Mouse (Mus musculus): ENCODE measurements around the gene Nos1ap.

Nos1ap gene

DNA sequence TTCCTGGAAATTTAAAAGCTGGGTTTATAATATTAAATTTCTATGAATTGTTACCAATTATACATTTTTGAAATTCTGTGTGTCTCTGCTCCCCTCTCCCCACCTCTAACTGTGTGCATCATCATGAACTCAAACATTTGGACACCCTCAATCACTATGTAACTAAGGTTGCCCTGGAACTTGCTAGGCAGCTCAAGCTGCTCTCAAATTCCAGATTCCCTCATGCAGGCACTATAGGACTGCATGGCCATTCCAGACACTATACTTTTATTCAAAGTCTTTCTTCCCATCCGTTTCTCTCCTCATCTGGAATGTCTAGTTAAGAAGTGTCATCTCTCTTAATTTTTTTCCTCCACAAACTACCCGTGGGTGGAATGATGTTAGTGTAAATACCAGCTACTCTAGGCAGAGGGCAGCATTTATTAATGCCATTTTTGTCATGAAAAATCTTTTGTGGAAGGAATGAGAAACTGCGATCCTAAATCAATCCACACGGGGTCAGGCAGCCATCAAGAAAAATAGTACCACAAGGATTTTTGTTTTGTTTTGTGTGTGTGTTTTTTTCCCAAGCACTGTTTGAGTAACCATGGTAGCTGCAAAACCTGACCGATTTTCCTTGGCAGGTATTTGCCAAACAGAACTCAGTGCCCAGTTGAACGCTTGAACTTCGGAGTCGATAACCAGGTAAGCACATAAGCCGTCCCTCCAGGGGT is 297.3 kb downstream of the Nos1ap start:
- DNase-seq (ENCODE audit: low spot score) = no peak

DNA sequence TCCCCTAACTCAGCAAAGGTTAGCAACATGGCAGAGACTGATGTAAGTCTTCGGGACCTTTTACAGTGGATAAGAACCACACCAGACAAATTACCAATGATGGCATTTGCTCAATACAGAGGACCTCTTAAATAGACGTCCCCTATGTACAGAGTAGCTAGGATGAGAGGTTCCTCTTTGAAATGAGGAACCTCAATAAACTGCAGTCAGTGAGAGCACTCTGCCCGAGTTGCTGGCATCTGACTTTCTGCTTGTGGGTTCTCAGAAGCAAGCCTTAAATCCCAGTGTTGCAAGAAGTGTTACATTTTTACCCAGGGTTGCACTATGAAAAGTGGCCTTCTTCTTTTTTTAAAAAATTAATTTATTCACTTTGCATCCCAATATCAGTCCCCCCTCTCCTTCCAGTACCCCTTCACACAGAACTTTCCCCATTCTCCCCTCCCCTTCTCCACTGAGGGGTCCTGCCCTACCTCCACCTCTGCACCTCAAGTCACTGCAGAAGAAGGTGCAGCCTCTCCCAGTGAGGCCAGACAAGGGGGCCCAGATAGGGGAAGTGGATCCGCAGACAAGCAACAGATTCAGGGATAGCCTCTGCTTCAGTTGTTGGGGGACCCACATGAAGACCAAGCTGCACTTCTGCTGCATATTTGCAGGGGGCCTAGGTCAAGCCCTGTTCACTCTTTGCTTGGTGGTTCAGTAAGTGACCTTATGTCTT is 307.1 kb downstream of the Nos1ap start:
- no peak for DNase-seq (ENCODE audit: low spot score)

- no peak for DNase-seq (ENCODE audit: low spot score)
Observed at GRCm38 (mm10) chr1:170277016-170277415, 312.6 kb downstream of the Nos1ap start, which contains the start of gene Sh2d1b1. Sh2d1b1 (plus strand) TSS chr1:170277320.

- DNase-seq (ENCODE audit: low spot score) = no peak
Observed at GRCm38 (mm10) chr1:170273252-170273651, 316.4 kb downstream of the Nos1ap start.

DNA sequence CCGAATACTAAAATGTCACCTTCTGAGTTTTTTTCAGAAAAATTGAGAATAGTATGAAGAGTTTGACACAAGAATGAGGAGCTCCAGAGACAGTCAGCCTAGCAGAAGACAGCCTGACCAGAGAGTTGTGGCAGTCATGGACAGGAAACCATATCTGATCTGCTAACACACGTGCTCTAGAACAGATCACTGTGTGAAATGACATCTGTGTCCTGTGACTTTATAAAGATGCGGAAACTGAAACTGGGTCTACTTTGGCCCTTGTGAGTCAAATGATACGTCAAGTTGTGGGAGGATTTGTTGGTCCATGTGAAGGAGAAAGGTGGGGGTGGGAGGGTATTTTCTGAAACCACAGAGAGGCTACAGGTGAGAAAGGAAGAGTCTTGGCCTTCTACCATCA is 319.0 kb downstream of the Nos1ap start:
- no peak for DNase-seq (ENCODE audit: low spot score)

DNA sequence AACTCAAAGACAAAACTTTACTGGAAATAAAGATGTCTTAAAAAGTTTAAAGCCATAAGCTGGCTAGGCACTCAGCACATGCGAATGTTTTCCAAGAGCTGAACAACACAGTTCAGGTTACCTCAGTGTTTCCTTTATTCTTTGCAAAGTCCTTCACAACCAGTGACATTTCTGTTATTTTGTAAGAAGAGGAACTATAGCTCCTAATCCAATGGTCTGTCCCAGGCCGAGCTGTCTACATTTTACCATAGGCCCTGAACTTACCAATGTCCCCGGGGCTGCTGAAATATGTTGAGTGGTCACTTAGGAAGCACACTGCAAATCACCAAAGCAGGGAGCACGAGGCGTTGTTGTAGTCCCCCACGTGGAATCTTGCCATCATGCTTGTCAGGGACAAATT is 319.4 kb downstream of the Nos1ap start:
- no peak for DNase-seq (ENCODE audit: low spot score)

GRCm38 (mm10) chr1:170255560-170255910 is 334.1 kb downstream of the Nos1ap start:
- peak; percentile 55 for DNase-seq (ENCODE audit: low spot score)

- no peak for DNase-seq (ENCODE audit: low spot score)
Observed at GRCm38 (mm10) chr1:170254893-170255559, 334.6 kb downstream of the Nos1ap start.
